Mouse (Mus musculus) cerebellum, adult 11 months (tissue): ENCODE measurements around the gene Slc31a2.
A peak's percentile ranks its signal among the peaks of the same experiment; 100 is the strongest.

Experiments used
- DNase-seq: peaks from one replicate; pipeline ENCODE4 v3.0.0; 2022

Gene Slc31a2

GRCm38 (mm10) chr4:62285576-62285975, 23.2 kb downstream of the Slc31a2 start:
- DNase-seq, result no peak

GRCm38 (mm10) chr4:62286257-62286991, 24.1 kb downstream of the Slc31a2 start:
- DNase-seq, result peak; percentile 72

DNA sequence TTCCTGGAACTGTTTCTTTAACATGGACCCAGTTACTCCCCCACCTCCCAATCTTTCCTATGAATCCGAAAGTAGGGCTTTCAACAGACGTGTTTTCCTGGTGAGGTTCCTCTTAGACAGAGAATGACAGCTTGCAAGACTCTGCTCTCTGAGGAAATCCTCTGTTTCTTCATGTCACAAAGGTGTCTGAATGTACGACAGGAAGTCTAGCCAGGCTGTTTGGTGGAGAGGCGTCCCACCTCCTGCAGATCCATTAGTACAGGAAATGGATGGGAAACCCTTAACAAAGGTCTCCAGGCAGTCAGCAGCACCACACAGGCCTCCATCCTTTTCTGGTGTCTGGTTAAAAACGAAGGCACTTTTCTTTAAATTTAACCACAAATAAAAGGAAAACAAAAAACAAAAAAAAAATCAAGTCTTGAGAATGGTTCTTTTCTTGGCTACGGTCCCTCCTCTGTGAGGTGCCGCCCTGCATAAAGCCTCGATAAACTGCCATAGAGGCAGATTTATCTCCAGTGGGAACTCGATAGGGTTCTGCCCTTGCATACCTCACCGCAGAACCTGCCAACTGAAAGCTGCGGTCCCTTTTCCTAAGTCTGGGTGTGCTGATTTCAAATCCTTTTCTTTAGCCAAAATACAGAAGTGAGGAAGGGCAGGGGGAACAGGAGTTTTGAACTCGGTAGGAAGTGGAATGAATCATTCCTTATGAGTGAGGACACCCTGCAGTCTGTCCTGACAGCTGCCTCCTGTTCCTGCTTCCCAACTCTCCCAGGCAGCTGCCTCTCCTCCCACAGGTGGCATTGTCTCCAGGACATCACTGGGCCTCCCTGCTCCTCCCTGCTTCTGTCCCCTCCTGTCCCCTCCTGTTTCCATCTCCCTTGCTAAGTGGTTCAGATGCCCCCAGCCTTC, 24.9 kb downstream of the Slc31a2 start:
- DNase-seq, result no peak

GRCm38 (mm10) chr4:62289226-62289625, 26.9 kb downstream of the Slc31a2 start:
- no peak for DNase-seq

DNA sequence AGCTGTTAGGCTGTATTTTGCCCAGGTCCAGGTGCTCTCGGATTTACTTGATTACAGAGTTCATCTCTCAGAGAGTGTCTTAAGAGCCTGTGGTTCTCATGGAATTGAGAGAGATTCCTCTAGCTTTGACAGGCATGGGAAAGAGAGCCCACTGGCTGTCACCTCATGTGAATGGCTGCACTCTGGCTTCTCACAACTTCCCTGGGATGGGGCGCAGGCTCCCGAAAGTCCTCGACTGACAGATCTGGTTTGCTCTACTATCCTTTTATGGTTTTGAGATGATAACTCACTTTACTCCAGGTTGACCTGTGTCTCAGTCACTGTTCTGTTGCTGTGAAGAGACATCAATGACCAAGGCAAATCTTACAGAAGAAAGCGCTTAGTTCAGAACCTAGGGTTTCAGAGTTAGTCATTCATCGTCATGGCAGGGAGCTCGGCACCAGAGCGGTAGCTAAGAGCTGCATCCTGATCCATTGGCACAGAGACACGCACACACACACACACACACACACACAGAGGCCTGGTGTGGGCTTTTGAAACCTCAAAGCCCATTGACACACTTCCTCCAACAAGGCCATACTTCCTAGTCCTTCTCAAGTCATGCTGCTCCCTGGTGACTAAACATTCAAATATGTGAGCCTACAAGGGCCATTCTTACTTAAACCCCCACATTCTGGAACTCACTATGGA, 28.6 kb downstream of the Slc31a2 start:
- no peak for DNase-seq

DNA sequence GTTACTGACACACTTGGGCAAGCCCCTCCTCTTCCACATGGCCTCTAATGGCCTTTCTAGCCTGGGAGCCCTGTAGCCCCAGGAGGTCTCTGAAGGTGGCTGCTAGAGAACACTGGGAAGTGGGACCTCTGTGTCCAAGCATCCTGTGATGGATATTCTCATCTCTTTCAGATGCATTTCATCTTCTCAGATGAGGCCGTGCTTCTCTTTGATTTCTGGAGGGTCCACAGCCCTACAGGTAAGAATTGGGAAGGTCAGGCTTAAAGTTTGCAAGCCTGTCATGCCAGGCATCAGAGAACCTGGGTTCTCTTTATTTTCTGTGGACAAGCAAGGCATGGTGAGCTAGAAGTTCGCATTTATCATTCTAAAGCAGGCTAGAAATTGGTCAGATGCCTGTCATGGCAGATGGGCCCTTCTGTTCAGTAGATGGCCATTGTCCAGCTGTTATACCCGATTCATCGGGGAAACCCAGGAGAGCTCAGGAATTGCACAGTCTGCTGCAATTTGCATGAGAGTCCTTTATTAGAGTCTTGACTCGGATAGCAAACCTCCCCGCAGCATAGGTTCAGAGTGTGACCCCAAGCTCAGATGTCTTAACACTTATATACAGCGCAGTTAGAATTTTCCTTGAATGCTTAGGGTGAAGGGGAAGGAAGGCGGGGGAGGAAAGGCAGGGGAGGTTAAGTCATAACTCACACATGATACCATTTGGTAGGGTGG, 30.3 kb downstream of the Slc31a2 start:
- peak; percentile 36 for DNase-seq

- DNase-seq, result no peak
Measured at GRCm38 (mm10) chr4:62293219-62293861, 31.0 kb downstream of the Slc31a2 start.

GRCm38 (mm10) chr4:62294741-62295140, 32.4 kb downstream of the Slc31a2 start:
- no peak for DNase-seq

DNA sequence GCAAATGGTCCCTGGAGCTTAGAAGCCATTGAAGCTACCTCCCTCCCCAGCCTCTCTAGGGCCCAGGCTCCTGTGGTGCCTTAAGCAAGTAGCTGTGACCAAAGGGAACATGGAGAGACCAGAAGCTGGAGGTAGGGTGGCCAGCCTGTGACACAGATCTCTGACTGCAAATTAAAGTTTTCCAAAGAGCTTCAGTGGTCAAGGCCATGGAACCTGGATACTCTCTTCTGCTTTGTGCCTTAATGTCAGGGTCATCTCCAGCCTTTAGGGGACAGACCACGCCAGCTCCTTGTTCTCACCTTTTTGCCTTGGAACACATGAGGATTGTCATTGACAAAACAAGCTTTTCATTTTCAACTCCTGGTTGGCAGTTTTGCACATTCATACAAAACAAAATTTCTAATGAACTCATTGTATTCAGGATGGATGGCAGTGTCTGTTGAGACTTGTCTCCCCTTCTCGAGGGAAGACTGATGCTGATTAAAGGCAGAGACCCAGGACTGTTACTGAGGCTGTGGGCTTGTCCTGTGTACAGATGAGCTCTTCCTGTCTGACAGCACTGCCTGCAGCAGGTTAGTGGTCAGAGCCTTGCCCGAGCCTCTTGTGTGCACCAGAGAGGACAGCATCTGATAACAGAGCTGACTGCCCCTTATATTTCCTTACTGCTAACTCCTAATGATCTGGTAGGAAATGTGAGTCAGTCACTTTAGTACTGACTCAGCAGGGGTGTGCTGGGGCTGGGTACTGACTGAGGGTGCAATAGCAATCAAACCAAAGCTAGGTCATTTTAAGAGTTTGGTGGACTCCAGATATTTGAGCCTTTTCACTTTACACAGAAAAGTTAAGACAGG, 35.1 kb downstream of the Slc31a2 start:
- no peak for DNase-seq

GRCm38 (mm10) chr4:62300001-62300400, 37.6 kb downstream of the Slc31a2 start:
- no peak for DNase-seq

- DNase-seq, result no peak
Measured at GRCm38 (mm10) chr4:62302795-62303194, 40.4 kb downstream of the Slc31a2 start.

DNA sequence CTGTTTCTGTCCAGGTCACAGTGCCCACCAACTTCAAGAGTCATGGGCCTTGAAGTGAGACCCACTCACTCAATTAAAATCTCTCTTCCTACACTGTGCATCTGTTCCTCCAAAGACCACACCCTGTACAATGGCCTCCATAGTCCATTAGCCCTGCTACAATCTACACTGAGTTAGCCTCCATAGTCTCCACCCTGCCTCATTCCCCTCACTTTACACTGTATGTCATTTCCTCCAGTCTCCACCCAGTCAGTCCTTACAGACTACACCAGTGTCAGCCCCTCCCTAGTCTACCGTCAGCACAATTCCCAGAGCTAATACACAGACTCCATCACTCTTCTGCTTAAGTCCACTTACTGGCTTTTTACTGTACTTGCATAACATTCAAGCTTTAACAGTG, 40.9 kb downstream of the Slc31a2 start:
- DNase-seq, result no peak

DNA sequence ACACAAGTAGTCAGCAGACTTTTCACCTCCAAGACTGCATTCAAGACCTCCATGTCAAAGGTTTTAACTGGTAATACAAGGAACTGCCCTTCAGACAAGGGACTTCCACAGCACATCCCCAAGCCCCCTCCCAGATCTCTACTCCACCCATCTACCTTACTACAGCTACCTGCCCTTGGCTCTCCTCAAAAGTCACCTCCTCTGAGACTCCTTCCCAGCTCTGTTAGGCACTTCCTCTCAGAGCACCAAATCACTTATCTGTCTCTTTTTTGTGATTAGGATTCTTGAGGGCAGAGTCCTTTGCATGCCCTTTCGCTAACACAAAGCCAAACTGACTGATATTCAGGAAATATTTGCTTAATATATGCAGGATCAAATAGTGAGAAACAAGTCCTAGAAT, 43.9 kb downstream of the Slc31a2 start:
- DNase-seq, result no peak

DNA sequence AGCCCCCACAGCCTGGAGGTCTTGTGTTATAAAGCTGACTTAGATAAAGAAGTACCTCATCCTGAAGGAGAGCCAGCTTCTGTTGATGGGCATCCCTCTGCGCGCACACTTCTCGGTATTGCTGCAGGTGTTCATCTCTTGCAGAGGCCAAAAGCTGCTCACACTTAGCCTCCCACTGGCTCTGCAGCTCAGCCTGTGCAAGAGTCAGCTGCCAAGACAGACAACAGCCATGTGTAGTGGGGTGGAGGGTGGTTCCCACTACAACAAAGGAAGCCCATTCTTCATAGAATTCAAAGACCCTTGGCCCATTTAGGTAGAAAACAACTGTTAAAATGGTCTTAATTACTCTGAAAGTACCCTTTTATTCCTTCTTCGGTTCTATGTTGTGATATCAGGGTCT, 44.5 kb downstream of the Slc31a2 start:
- no peak for DNase-seq

DNA sequence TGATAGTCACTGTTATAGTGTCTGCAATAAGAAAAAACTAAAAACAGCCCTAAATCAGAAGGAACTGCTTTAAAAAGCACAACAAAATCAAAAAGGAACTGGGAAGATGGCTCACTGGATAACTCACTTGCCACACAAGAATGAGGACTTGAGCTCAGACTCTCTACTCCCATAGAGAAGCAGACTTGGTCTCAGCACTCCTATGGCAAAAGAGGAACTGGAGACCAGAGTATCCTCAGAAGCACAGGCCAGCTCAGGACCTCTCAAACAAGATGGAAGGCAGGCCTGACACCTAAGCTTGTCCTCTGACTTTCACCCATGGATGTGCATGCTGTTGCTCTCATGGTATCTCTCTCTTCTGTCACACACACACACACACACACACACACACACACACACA, 46.0 kb downstream of the Slc31a2 start:
- DNase-seq, result no peak

GRCm38 (mm10) chr4:62312821-62313220, 50.5 kb downstream of the Slc31a2 start:
- no peak for DNase-seq

- no peak for DNase-seq
Measured at GRCm38 (mm10) chr4:62313641-62314211, 51.4 kb downstream of the Slc31a2 start.

- no peak for DNase-seq
Measured at GRCm38 (mm10) chr4:62314516-62314915, 52.2 kb downstream of the Slc31a2 start.

DNA sequence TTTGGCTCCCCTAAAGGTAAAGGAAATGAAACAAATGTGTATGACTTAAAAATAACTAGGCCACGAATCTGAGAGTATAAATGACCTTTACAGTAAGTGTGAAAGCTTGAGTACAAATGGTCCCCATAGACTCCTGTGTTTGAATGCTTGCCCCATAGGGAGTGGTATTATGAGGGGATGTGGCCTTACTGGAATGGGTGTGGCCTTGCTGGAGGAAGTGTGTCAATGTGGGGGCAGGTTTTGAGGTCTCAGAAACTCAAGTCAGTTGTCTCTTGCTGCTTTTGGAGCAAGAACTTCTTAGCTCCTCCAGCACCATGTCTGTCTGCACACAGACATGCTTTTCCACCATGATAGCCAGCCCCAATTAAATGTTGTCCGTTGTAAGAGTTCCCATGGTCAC, 54.1 kb downstream of the Slc31a2 start:
- DNase-seq, result no peak

DNA sequence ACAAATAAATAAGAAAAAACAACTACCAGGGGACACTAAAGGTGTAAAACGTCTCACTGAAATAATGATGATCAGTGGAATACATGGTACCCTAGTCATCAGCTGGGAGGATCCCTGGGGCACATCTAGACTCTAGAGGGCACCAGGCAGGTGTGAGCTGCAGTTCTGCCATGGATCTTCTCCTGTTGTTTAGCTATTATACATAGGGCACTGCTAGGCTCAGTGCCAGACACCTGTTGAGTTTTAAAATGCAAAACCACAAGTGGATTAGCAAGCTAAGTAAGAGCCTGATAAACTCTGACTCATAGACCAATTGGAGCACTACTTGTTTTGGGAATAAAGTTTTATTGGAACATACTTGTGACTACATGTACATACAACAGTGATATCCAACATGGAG, 55.9 kb downstream of the Slc31a2 start:
- DNase-seq, result no peak

GRCm38 (mm10) chr4:62322684-62323083, 60.3 kb downstream of the Slc31a2 start:
- DNase-seq, result no peak
